Mouse (Mus musculus) gastrocnemius, adult 2 months (tissue): ENCODE measurements around the gene Olfr868. TPM values are rescaled to one million over a fixed set of nuclear protein-coding genes. Genes with fewer than 3 reads are reported as not detected.

Experiments used
- DNase-seq: peaks from one replicate; pipeline ENCODE4 v3.0.0; 2022
- H3K27ac ChIP-seq: fragments of 200-600 bp; 2 replicates; pipeline ENCODE4 v1.8.1; 2022; ENCODE audit warnings: mild to moderate bottlenecking
- H3K4me3 ChIP-seq: fragments of 200-600 bp; 2 replicates; pipeline ENCODE4 v1.8.1; 2022; ENCODE audit warnings: mild to moderate bottlenecking, moderate library complexity
- CTCF ChIP-seq: fragments of 200-600 bp; IDR thresholded peaks from 2 replicates; pipeline ENCODE4 v1.8.1; 2022; ENCODE audit warnings: antibody characterized with exemption, mild to moderate bottlenecking, moderate library complexity
- intact Hi-C: fragments of 180-260 bp; cut with DNase I; formaldehyde crosslinking; loops from one replicate; pipeline ENCODE4 v1.15.1; 2025
- long read RNA-seq, 2 experiments: library from polyadenylated mRNA; stranded (forward); transcript quantifications; one replicate each; pipeline ENCODE4 v2.0.0; 2021
- total RNA-seq, 2 experiments: library from RNA; stranded (reverse); gene quantifications; 2 replicates each; pipeline ENCODE4 v1.2.3; 2021

Olfr868 gene
- not detected for total RNA-seq
- long read RNA-seq, experiment 1: 0 reads
- long read RNA-seq, experiment 2: 0 reads

DNA sequence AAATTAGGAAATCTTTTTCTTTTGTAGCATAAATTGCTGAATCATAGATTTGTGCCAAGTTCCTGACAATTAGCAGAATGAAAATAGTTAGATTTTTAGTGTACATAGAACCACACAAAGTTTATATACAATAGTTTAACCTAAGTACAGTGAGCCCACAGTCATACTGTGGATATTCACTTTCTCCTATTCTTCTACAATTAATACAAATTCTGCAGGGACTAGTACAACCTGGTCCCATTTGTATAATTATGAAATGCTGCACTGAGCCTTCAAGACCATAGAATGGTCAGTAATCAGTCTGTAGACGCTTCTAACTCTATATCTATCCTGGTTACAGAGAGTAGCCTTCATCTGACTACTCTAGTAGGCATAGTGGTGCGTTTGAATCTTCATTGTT lies at the start of gene Olfr868:
Gene Olfr868, plus strand, starts transcription at position 301 of the 400 bp plus-strand sequence.
- TF ChIP-seq CTCF: no peak
- no peak within 1 kb of the TSS for H3K27ac ChIP-seq
- intact Hi-C loops: no loop called here
- DNase-seq: no peak
- no peak within 1 kb of the TSS for H3K4me3 ChIP-seq

DNA sequence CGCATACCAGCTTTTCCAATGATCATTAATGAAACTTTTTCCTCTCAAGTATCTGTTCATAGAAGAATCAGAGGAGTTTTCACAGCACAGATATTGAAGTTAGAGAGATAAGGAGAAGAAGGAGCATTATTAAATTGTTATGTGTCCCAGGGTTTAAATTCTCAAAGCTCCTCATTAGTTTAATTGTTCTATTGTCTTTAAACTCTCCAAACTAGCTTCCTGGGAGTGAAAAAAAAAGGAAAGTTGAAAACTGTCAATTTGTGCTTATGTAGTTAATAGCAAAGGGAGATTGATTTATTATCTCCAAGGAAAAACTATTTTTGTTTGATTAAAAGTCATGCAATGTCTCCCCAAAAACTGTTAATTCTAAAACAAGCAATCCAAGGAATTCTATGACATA lies 41.0 kb upstream of the Olfr868 start, which contains the start of gene Olfr867:
Gene Olfr867, minus strand, starts transcription at position 101 of the 400 bp plus-strand sequence.
- intact Hi-C loops: no loop called here
- no peak within 1 kb of the TSS for H3K27ac ChIP-seq
- H3K4me3 ChIP-seq: no peak within 1 kb of the TSS
- TF ChIP-seq CTCF: no peak
- DNase-seq: no peak

DNA sequence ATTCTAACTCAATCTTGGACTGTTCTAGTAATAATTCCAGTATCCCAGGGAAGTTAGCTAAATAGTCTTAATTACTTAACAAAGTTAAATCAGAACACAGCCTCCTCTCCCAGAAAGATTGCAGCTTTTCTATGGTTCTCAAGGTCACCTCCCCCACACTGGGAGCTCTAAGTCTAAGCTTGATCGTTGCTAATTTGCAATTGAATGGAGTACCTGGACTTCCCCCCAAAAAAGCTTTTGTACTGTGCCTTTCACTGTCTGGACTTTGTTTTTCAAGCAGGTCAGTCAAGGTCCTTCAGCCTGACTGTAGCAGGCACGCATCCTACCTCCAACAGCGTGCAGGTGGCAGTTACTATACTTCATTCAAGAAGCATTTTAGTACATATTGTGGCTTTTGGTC lies 28.2 kb upstream of the Olfr868 start:
- H3K4me3 ChIP-seq: no peak overlapping the region
- no peak for DNase-seq
- TF ChIP-seq CTCF: no peak
- no peak overlapping the region for H3K27ac ChIP-seq
- intact Hi-C loops: no loop called here

DNA sequence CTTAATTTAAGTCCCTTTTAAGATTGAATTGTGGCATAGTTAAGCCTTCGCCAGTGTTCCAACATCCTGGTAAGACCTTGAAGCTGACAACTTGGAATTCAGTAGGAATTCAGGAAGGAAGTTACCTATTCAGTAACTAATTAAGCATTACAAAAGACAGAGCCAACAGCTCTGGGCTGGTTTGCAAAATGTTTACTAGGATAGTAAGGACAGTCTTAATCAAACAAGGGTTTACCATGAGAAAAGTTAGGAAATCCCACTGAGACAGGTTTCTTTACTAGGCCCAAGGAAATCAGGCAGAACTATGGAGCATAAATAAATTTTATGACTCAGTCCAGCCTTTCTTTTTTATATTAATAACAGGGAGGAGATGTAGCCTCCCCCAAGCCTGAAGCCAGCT lies 27.1 kb upstream of the Olfr868 start:
- Histone ChIP-seq H3K4me3 (no peak overlapping the region), H3K27ac (no peak overlapping the region)
- intact Hi-C loops: no loop called here
- no peak for DNase-seq
- no peak for TF ChIP-seq CTCF

DNA sequence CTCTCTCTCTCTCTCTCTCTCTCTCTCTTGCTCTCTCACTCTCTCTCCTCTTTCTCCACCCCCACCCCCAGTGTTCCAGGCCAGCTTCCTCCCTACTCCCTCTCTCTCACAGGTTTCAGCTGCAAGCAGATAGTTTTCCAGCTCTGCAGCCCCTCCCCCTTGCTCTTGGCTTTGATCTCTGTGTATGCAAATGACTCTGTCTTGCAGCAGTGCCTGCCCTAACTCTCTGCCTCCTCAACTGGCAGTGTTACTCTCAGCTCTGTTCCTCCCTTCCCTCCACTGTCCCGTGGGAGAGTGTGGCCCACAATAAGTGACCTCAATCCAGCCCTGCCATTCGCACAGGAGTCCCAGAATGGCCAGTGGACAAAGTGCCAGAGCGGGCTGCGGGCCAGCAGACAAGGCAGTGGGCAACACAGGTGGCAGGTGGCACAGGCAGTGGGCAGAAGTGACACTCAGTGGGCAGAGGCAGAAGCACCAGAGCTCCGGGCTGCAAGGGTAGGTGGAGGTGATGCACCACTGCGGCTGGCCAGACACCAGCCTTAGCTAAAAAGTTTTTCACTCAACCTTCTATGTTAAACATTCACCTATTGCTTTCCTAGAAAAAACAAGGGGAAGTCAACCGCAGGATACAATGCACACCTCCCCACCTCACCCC lies 24.8 kb upstream of the Olfr868 start:
- intact Hi-C loops: no loop called here
- no peak for DNase-seq
- no peak for TF ChIP-seq CTCF
- Histone ChIP-seq H3K27ac (no peak overlapping the region), H3K4me3 (no peak overlapping the region)

DNA sequence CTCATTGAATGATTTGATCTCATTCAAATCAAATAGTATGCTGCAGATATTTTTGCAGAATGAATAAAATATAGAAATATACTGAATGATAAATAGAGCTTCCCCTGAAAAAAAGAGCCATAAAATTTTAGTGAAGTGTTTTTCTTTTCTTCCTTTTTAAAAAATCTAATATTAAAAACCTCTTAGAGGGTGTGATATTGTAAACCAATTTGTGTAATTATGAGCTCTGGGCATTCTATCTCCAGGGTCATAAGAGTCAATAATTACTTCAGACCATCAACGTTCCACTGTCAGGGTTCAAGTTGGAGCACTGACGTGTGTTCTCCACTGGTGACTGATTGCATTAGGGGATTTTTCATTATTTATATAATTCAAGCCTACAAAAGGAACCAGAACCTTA lies 30.3 kb downstream of the Olfr868 start, which contains the start of gene Olfr869:
Gene Olfr869, plus strand, starts transcription at position 301 of the 400 bp plus-strand sequence.
- intact Hi-C loops: no loop called here
- no peak for DNase-seq
- Histone ChIP-seq H3K27ac (no peak within 1 kb of the TSS), H3K4me3 (no peak within 1 kb of the TSS)
- no peak for TF ChIP-seq CTCF

DNA sequence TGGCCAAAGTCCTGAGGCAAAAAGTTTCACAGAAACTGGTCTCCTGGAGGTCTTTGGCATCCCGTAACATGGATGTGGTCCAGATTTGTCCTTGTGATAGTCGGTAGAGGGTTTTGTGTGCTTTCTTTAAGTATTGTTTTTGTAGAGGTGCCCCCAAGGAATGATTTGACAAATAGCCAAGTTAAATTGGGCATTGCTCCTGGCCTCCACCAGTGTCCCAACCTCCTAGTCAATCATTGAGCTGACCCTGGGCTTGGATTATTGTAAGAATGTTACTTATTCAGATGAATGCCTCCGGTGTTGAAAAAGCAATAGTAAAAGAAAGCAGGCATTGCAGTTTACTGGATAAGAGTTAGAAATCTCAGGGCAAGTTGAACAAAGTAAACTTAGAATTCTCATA lies 51.3 kb downstream of the Olfr868 start:
- intact Hi-C loops: no loop called here
- Histone ChIP-seq H3K4me3 (no peak overlapping the region), H3K27ac (no peak overlapping the region)
- DNase-seq: no peak
- TF ChIP-seq CTCF: no peak

Other genes starting within 250 kb of the Olfr868 start
- not detected for gene Olfr860, start 248.9 kb upstream of the Olfr868 start, total RNA-seq
- gene Olfr862, start 210.6 kb upstream of the Olfr868 start, total RNA-seq: not detected
- not detected for gene Olfr77, start 181.8 kb upstream of the Olfr868 start, total RNA-seq
- gene Olfr866, start 70.6 kb upstream of the Olfr868 start, total RNA-seq: not detected
- not detected for gene Olfr867, start 41.1 kb upstream of the Olfr868 start, total RNA-seq
- gene Olfr869, start 30.4 kb downstream of the Olfr868 start, total RNA-seq: not detected
- gene Olfr870, start 75.4 kb downstream of the Olfr868 start, total RNA-seq: not detected
- gene Olfr871, start 113.6 kb downstream of the Olfr868 start, total RNA-seq: not detected
- gene Olfr872, start 138.5 kb downstream of the Olfr868 start, total RNA-seq: not detected
- not detected for gene Olfr39, start 183.7 kb downstream of the Olfr868 start, total RNA-seq
- not detected for gene Olfr873, start 199.9 kb downstream of the Olfr868 start, total RNA-seq
- gene Olfr18, start 237.5 kb downstream of the Olfr868 start, total RNA-seq: not detected